Mouse (Mus musculus) testis, adult 2 months (tissue): Measurements from ENCODE around the gene Mapk9.

Source experiments
- CTCF ChIP-seq: fragments of 200-500 bp; IDR thresholded peaks from 2 replicates; pipeline ENCODE4 v1.5.1; 2012; ENCODE audit warnings: low read depth, mild to moderate bottlenecking, inconsistent platforms, low read length, moderate library complexity; ENCODE audit not compliant: control insufficient read depth, insufficient read depth, insufficient replicate concordance
- POLR2A ChIP-seq: fragments of 200-500 bp; IDR thresholded peaks from 2 replicates; pipeline ENCODE4 v1.6.1; 2012; ENCODE audit warnings: low read depth, mild to moderate bottlenecking, inconsistent platforms, low read length, moderate library complexity; ENCODE audit not compliant: control insufficient read depth

GRCm38 (mm10) chr11:49837717-49838407, 8.7 kb upstream of the Mapk9 start:
- TF ChIP-seq CTCF (no peak), POLR2A (no peak)
